Mouse (Mus musculus) heart, postnatal 14 days (tissue): ENCODE data around the gene H2-M10.1. TPM values are rescaled to one million over a fixed set of nuclear protein-coding genes. Genes with fewer than 3 reads are reported as not detected.
"Not testable (repeated sequence)": the region's sequence is repeated elsewhere in the genome, so short reads cannot be mapped to it uniquely, and the experiment has no call there.

Experiments used
- DNase-seq, 2 experiments: peaks; one replicate each; pipeline ENCODE4 v3.0.0; 2021 to 2022
- intact Hi-C: fragments of 180-260 bp; cut with DNase I; formaldehyde crosslinking; loops from one replicate; pipeline ENCODE4 v1.15.1; 2025
- long read RNA-seq, 2 experiments: library from polyadenylated mRNA; stranded (forward); transcript quantifications; one replicate each; pipeline ENCODE4 v2.0.0; 2021
- total RNA-seq, 2 experiments: library from RNA; stranded (reverse); gene quantifications; 2 replicates each; pipeline ENCODE4 v1.2.3; 2021

H2-M10.1 gene
- total RNA-seq, result not detected
- long read RNA-seq, experiment 1, result 0 reads
- long read RNA-seq, experiment 2, result 0 reads

DNA sequence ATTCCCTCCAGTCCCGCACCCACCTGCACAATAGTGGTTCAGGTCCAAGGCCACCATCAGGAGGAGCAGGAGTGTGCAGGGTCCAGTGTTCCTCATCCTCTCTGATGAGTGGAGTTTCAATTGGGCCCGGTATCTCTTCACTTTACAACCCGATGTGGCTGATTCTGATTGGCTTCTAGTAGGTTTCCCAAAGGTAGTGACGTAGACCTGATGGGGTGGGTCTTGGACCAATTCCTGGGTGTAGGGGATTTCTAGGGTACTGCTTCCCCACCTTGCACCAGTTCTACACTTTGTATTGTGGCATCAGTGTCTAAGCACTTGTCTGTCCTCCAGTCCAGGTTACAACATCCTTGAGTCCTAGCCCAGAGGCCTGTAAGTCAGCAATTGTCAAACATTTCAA is at the start of gene H2-M10.1:
Gene H2-M10.1 (minus strand): TSS at position 101 of the 400 bp plus-strand sequence.
- intact Hi-C loops, result no loop called here
- no peak for DNase-seq

- DNase-seq, intact Hi-C loops: not testable (repeated sequence)
These were observed 42.4 kb upstream of the H2-M10.1 start, which contains the start of gene H2-M10.3 for GRCm38 (mm10) chr17:36368317-36368716. H2-M10.3 (minus strand) TSS chr17:36368417.

DNA sequence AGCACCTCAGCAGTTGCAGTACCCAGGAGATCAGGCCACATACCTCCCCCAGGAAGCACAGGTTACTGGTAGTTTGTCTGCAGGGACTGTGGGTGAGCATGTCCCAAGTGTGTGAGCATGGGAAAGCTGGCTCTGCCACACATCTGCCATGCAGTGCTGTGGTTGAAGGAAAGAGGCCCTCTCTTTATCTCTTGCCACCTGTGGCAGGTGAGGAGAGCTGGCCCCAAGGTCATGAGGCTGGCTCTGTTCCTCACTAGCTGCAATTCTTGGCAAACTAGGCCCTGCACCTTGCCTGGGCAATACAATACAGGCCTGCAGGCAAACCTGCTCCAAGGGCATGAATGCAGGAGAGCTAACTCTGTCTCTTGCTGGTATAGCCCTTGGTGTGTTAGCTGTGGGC is 36.4 kb upstream of the H2-M10.1 start:
- intact Hi-C loops, DNase-seq: not testable (repeated sequence)

DNA sequence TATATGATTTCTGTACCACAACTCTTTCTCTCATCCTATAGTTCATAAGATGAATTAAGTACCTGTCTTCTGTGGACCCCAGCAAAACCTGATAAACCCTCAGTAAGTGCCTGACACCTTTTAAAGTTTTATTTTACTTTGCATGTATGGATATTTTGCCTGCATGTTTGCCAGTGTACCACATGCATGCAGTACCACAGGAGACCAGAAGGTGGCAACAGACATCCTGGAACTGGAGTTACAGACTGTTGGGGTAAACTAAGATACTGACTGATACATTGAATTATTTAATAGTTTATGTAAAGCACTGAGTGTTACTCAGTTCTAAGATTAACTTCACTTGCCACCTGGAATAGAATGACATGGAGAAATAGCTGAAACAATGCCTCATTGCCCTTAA is 31.6 kb upstream of the H2-M10.1 start:
- intact Hi-C loops, result loop anchor here (1.0 to 10.0 kb wide), 3 partner anchors 61 to 430 kb away; no protein-coding TSS in a partner anchor
- peak; percentile 27 to 57 for DNase-seq

DNA sequence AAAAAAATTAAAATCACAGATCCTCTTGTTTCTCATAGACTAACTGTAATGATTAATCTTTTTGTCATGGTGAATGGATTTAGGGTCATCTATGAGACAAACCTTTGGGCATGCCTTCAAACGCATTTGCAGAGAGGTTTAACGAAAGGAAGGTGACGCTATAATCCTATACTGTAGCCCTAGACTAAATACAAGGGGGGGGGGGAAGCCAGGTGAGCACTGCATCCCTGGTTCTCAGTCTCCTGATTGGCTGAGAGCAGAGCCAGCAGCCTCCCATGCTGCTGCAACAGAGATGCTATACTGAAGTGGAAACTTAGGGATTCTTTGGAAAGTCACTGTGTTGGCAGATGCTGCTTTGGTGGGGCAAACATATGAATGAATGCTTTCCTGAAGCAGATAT is 29.8 kb upstream of the H2-M10.1 start:
- no peak for DNase-seq
- intact Hi-C loops, result loop anchor here (5.0 to 10.0 kb wide), 2 partner anchors 369 to 432 kb away; no protein-coding TSS in a partner anchor

GRCm38 (mm10) chr17:36355343-36355742 is 29.4 kb upstream of the H2-M10.1 start:
- intact Hi-C loops, result loop anchor here (5.0 to 10.0 kb wide), 2 partner anchors 369 to 432 kb away; no protein-coding TSS in a partner anchor
- DNase-seq, result peak; percentile 35 to 70

GRCm38 (mm10) chr17:36315689-36316253 is 10.2 kb downstream of the H2-M10.1 start:
- intact Hi-C loops, result loop anchor here (10.0 kb wide), 1 partner anchor 409 kb away; no protein-coding TSS in a partner anchor

DNA sequence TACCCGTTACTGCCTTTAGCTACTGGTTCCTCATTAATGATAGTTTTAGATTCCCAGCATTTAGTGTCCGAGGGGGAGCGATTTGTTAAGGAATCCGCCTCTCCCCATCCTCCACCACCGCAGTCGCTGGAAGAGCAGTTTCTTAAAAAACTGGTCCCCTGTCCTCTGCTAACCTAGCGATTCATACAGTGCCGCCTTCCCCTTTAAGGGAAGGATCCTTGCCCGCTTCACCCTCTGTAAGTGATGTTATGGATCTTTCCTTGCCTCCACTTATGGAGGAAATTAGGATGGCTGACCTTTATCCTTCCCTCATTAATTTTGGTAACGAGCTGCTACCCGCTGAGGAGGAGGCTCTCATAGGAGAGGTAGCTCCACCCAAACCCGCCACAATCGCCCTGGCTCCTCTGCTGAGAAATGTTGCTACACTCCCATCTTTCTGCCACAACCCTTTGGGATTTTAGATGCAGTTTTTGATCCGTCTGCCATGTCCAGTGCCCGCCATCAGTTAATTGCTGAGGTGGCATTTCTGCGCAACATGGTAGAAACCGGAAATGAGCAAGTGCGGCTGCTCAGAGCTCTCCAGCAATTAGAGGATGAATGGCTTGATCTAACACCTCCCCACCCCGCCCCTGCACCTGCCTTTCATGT is 10.8 kb downstream of the H2-M10.1 start:
- DNase-seq, result peak; percentile 9 to 14
- intact Hi-C loops, result loop anchor here (10.0 kb wide), 1 partner anchor 410 kb away; no protein-coding TSS in a partner anchor

More at GRCm38 (mm10) chr17:36315689-36316253, 10.2 kb downstream of the H2-M10.1 start:
- DNase-seq, result no peak

GRCm38 (mm10) chr17:36314511-36314910 is 11.4 kb downstream of the H2-M10.1 start:
- DNase-seq, result no peak
- intact Hi-C loops, result loop anchor here (10.0 kb wide), 1 partner anchor 410 kb away; no protein-coding TSS in a partner anchor

- DNase-seq, result no peak
- intact Hi-C loops, result loop anchor here (2.0 to 5.0 kb wide), 2 partner anchors 110 to 478 kb away; no protein-coding TSS in a partner anchor
These were observed 16.7 kb downstream of the H2-M10.1 start for GRCm38 (mm10) chr17:36309293-36309692.

GRCm38 (mm10) chr17:36308855-36309254 is 17.1 kb downstream of the H2-M10.1 start:
- intact Hi-C loops, result loop anchor here (2.0 to 5.0 kb wide), 2 partner anchors 110 to 478 kb away; no protein-coding TSS in a partner anchor
- DNase-seq, result peak; percentile 60 to 77

- DNase-seq, result no peak
- intact Hi-C loops, result no loop called here
These were observed 39.6 kb downstream of the H2-M10.1 start, which contains the start of gene H2-M10.2 for GRCm38 (mm10) chr17:36286390-36286789. H2-M10.2 (minus strand) TSS chr17:36286490.

DNA sequence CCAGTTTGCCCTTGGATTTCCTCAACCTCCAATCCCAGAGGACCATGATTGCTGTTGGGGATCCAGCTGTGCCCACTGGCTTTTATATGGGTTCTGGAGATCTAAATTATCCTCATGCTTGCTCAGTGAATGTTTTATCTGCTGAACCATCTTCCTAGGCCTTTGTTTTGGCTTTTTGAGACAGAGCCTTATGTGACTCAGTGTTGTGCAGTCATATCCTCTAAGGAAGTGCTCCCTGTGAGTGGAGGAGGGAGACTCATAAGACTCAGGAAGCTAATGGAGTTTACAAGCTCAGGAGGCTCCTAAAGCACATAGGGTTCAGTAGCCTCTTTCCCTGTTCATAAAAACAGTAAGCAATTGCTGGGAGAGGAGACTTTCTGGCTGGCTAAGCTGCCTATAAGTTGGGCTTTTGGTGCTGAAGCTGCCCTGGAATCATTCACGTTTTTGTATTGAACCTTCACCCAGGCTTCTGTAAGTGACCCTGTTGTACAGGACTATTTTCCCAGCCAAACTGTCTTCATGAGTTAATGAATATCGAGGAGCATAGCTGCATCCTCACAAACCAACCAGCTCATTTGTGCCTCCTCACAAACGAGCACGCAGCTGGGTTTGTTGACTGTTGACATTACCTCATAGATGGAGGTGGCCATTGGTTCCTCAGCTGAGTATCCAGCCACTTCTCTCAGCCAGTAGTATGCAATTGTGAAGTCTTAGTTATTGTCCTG is 44.3 kb downstream of the H2-M10.1 start:
- intact Hi-C loops, result no loop called here
- no peak for DNase-seq

DNA sequence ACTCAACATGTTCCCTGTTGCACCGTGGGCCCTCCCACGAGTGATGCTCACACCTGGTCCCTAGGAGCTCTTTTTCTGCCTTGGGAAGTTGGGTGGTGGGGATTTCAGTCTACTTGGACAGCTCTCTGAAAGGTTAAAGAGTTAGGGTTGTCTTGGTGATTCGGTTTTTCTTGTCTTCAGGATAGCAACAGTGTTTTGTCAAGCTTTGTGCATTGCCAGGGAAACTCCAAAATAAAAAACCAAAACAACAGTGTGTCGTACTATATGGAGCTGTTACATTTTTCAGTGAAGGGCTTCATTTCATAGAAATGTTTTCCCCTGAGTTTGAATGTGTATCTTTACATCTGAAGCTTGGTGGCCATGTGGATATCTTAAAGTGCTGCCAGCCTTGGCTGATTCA is 51.2 kb downstream of the H2-M10.1 start:
- DNase-seq, result no peak
- intact Hi-C loops, result no loop called here

- DNase-seq, result no peak
- intact Hi-C loops, result no loop called here
These were observed 52.2 kb downstream of the H2-M10.1 start for GRCm38 (mm10) chr17:36273796-36274195.

Other genes starting within 250 kb of the H2-M10.1 start
- not detected for gene Gm19684, start 204.5 kb downstream of the H2-M10.1 start, total RNA-seq
- gene Gm7030, start 196.7 kb downstream of the H2-M10.1 start, total RNA-seq, result not detected
- not detected for gene Gm8909, start 157.6 kb downstream of the H2-M10.1 start, total RNA-seq
- 1 to 10 TPM in 1 of 2 experiments, under 1 TPM in 1; 0.31 to 3.1 TPM for gene H2-T3, start 135.9 kb downstream of the H2-M10.1 start, total RNA-seq
- gene Rpp21, start 68.1 kb downstream of the H2-M10.1 start, total RNA-seq, result 10 to 100 TPM; 33.1 to 34.2 TPM
- gene Trim39, start 53.9 kb downstream of the H2-M10.1 start, total RNA-seq, result 1 to 10 TPM; 7.7 to 7.9 TPM
- not detected for gene H2-M10.2, start 39.7 kb downstream of the H2-M10.1 start, total RNA-seq
- not detected for gene H2-M10.3, start 42.3 kb upstream of the H2-M10.1 start, total RNA-seq
- gene H2-M10.4, start 136.2 kb upstream of the H2-M10.1 start, total RNA-seq, result not detected
- gene H2-M11, start 220.9 kb upstream of the H2-M10.1 start, total RNA-seq, result not detected